Comparison of ENCODE assay signal across 7 mouse cellular contexts in the genomic region with DNA sequence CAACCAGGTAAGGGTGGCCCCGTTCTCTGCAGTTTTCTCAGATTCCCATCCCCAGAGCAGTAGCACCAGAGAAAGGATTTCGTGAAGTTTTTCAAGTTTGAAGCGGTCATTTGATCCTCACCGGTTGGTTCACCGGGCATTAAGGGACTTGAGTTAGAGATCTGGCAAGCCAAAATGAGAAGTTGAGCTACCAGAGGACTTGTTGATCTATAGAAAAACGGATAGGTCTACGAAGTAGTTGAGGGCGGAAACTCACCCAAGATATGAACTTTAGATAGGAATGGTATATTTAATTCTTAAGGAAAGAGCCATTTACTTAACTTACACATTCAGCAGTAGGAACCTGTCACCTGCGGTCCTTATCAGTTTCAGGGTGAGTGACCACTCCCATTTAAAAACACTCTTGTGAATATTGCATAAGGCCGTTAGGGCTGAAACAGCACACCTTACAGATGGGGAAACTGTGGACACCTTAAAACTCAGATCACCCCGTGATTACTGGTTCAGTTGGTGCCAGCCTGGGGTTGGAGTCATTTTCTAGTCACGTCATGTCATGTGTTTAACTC. TPM values are rescaled to one million over a fixed set of nuclear protein-coding genes. Genes with fewer than 3 reads are reported as not detected.
DNase-seq lines count a peak whose midpoint lies in the region; ATAC-seq lines count a peak whose summit lies in the region.

No protein-coding gene starts in this region.

- ATAC-seq in lung, embryonic 15.5 days (ENCODE audit: borderline replicate concordance, extremely low read depth, low FRiP score, low TSS enrichment), result no peak
- no peak for ATAC-seq in forebrain, embryonic 14.5 days
- no peak for ATAC-seq in liver, embryonic 15.5 days (ENCODE audit: insufficient read depth)
- ATAC-seq in stomach, embryonic 16.5 days (ENCODE audit: insufficient read depth, low FRiP score), result no peak; the same call in 1 of the 2 replicates
- no peak for ATAC-seq in CD4-positive, CD25-positive, alpha-beta regulatory T cell, adult 4 months

- H3K4me3 ChIP-seq in lung, embryonic 15.5 days, result peak overlapping the region; percentile 61
- peak overlapping the region; percentile 51 for H3K4me3 ChIP-seq in forebrain, embryonic 14.5 days (ENCODE audit: low read depth, low read length)
- H3K4me3 ChIP-seq in liver, embryonic 15.5 days (replicated peaks), result peak overlapping the region; percentile 80
- peak overlapping the region; percentile 72 for H3K4me3 ChIP-seq in stomach, embryonic 16.5 days (replicated peaks; ENCODE audit: low read length)

- no peak for DNase-seq in lung, postnatal 4 days
- DNase-seq in forebrain, embryonic 14.5 days (ENCODE audit: low spot score), result no peak
- no peak for DNase-seq in cerebellum, adult 11 months

- no peaks in the 10 kb centered on the region for H3K27me3 ChIP-seq in lung, embryonic 15.5 days
- H3K27me3 ChIP-seq in forebrain, embryonic 14.5 days (replicated peaks; ENCODE audit: control insufficient read depth, insufficient read depth, low read length), result 0 out of 2 replicates have a peak, but pooled peaks cover 8% of the 10 kb centered on the region
- H3K27me3 ChIP-seq in liver, embryonic 15.5 days, result no peaks in the 10 kb centered on the region
- H3K27me3 ChIP-seq in stomach, embryonic 16.5 days (ENCODE audit: control insufficient read depth, insufficient read depth, low read length), result no peaks in the 10 kb centered on the region

- H3K4me2 ChIP-seq in lung, embryonic 15.5 days, result peak overlapping the region; percentile 95
- peak overlapping the region; percentile 98 for H3K4me2 ChIP-seq in forebrain, embryonic 14.5 days (ENCODE audit: low read length)
- peak overlapping the region; percentile 98 for H3K4me2 ChIP-seq in liver, embryonic 15.5 days
- peak overlapping the region; percentile 99 for H3K4me2 ChIP-seq in stomach, embryonic 16.5 days (ENCODE audit: low read depth, low read length)

- H3K4me1 ChIP-seq in lung, embryonic 15.5 days, result peaks cover 8% of the 10 kb centered on the region; the same call in 1 of the 2 replicates
- H3K4me1 ChIP-seq in forebrain, embryonic 14.5 days (ENCODE audit: control insufficient read depth, insufficient read depth, low read length), result peaks cover 4% of the 10 kb centered on the region
- H3K4me1 ChIP-seq in liver, embryonic 15.5 days (replicated peaks), result peaks cover 60% of the 10 kb centered on the region
- H3K4me1 ChIP-seq in stomach, embryonic 16.5 days (ENCODE audit: control insufficient read depth, insufficient read depth, low read length), result peaks cover 15% of the 10 kb centered on the region

- peak overlapping the region; percentile 63 for H3K9ac ChIP-seq in lung, embryonic 15.5 days
- peak overlapping the region; percentile 70 for H3K9ac ChIP-seq in forebrain, embryonic 14.5 days (ENCODE audit: low read length)
- peak overlapping the region; percentile 83 for H3K9ac ChIP-seq in liver, embryonic 15.5 days
- peak overlapping the region; percentile 78 for H3K9ac ChIP-seq in stomach, embryonic 16.5 days (ENCODE audit: low read length)

- no peaks in the 10 kb centered on the region for H3K36me3 ChIP-seq in lung, embryonic 15.5 days
- no peaks in the 10 kb centered on the region for H3K36me3 ChIP-seq in forebrain, embryonic 14.5 days (ENCODE audit: control insufficient read depth, insufficient read depth, low read length)
- H3K36me3 ChIP-seq in liver, embryonic 15.5 days (replicated peaks), result peaks cover 30% of the 10 kb centered on the region
- no peaks in the 10 kb centered on the region for H3K36me3 ChIP-seq in stomach, embryonic 16.5 days (ENCODE audit: control insufficient read depth, insufficient read depth, low read length)

- no peaks in the 10 kb centered on the region for H3K9me3 ChIP-seq in lung, embryonic 15.5 days
- H3K9me3 ChIP-seq in forebrain, embryonic 14.5 days (replicated peaks; ENCODE audit: control insufficient read depth, low read length), result no peaks in the 10 kb centered on the region
- H3K9me3 ChIP-seq in liver, embryonic 15.5 days (replicated peaks), result no peaks in the 10 kb centered on the region
- H3K9me3 ChIP-seq in stomach, embryonic 16.5 days (replicated peaks; ENCODE audit: control insufficient read depth, low read length), result no peaks in the 10 kb centered on the region

- WGBS in lung, embryonic 15.5 days, result 15% methylated on average over 12 of the region's 12 CpGs
- WGBS in forebrain, embryonic 14.5 days, result 29% methylated on average over 12 of the region's 12 CpGs
- 5% methylated on average over 12 of the region's 12 CpGs for WGBS in liver, embryonic 15.5 days (ENCODE audit: insufficient replicate concordance)
- WGBS in stomach, embryonic 16.5 days, result 22% methylated on average over 12 of the region's 12 CpGs

- H3K27ac ChIP-seq in lung, embryonic 15.5 days, result peak overlapping the region; percentile 86
- peak overlapping the region; percentile 27; the same call in 1 of the 2 replicates for H3K27ac ChIP-seq in forebrain, embryonic 14.5 days (ENCODE audit: low read depth, low read length)
- H3K27ac ChIP-seq in liver, embryonic 15.5 days (replicated peaks), result peak overlapping the region; percentile 97
- peak overlapping the region; percentile 79; the same call in 1 of the 2 replicates for H3K27ac ChIP-seq in stomach, embryonic 16.5 days (ENCODE audit: low read length)

RNA-seq across cellular contexts. Expression of a gene that starts 1.7 kb away (rescaled TPM):
- polyA plus RNA-seq in lung, embryonic 15.5 days (2015; fragmentation: Nextera tagmentation; extraction: Ambion mirVana), result 20.4 and 23.9 TPM in 2 replicates
- 7.2 and 9.1 TPM in 2 replicates for polyA plus RNA-seq in forebrain, embryonic 14.5 days (2014; fragmentation: Nextera tagmentation; extraction: Ambion mirVana)
- polyA plus RNA-seq in liver, embryonic 15.5 days (2015; fragmentation: Nextera tagmentation; extraction: Ambion mirVana), result 43.0 and 45.1 TPM in 2 replicates
- polyA plus RNA-seq in stomach, embryonic 16.5 days (2015; fragmentation: Nextera tagmentation; extraction: Ambion mirVana), result 5.9 and 8.1 TPM in 2 replicates
- 1 to 10 TPM in 1 of 2 experiments, under 1 TPM in 1; 0.54 to 1.4 TPM for polyA plus RNA-seq in CD4-positive, CD25-positive, alpha-beta regulatory T cell, adult 4 months (2017; shearing (Covaris generic))

Comparison
In these comparisons a context has a peak if more than half of its experiments do, and no peak if none do; other contexts are left out.
1. H3K27ac ChIP-seq: peak in every context shown above with its lines; median percentile 97 in liver, embryonic 15.5 days; 86 in lung, embryonic 15.5 days; 79 in stomach, embryonic 16.5 days; 27 in forebrain, embryonic 14.5 days.